16 mouse cellular contexts compared by ENCODE assay signal in genomic region chr10:96121249-96122010, GRCm38 (mm10). TPM values are rescaled to one million over a fixed set of nuclear protein-coding genes. Genes with fewer than 3 reads are reported as not detected.
A peak's percentile ranks its signal among the peaks of the same experiment; 100 is the strongest.
DNase-seq lines count a peak whose midpoint lies in the region; ATAC-seq and TF ChIP-seq lines count a peak whose summit lies in the region.
"Had no signal": no experiment of that assay in that cellular context is flagged by ENCODE, and none has a peak within 500 bp of the region (broad histone marks: within the 10 kb centered on the region; RNA-seq: fewer than 3 reads in every experiment).

No protein-coding gene starts in this region.

- TF ChIP-seq CTCF in cortical plate, adult 2 months (IDR thresholded peaks at IDR 0.05; ENCODE audit: extremely low read depth, insufficient read depth, low read length) = no peak
- no peak for TF ChIP-seq CTCF in stomach, postnatal 0 days (IDR thresholded peaks at IDR 0.05; ENCODE audit: low read depth)

- 55% methylated on average over 4 of the region's 4 CpGs for WGBS in heart, embryonic 13.5 days
- WGBS in heart, embryonic 11.5 days (ENCODE audit: insufficient replicate concordance) = 59% methylated on average over 4 of the region's 4 CpGs
- 41% methylated on average over 4 of the region's 4 CpGs for WGBS in stomach, postnatal 0 days
- WGBS in liver, embryonic 11.5 days = 71% methylated on average over 4 of the region's 4 CpGs

- no peaks in the 10 kb centered on the region for H3K4me1 ChIP-seq in heart, embryonic 13.5 days
- H3K4me1 ChIP-seq in heart, embryonic 11.5 days (ENCODE audit: control insufficient read depth, insufficient read depth, low read length) = no peaks in the 10 kb centered on the region
- peaks cover 2% of the 10 kb centered on the region; the same call in 1 of the 2 replicates for H3K4me1 ChIP-seq in cortical plate, adult 2 months (ENCODE audit: control insufficient read depth, insufficient read depth, low read length)
- no peaks in the 10 kb centered on the region for H3K4me1 ChIP-seq in stomach, postnatal 0 days (replicated peaks; ENCODE audit: control insufficient read depth, insufficient read depth)
- H3K4me1 ChIP-seq in liver, embryonic 11.5 days (replicated peaks; ENCODE audit: control insufficient read depth, insufficient read depth, low read length) = no peaks in the 10 kb centered on the region; the same call in 1 of the 2 replicates
- H3K4me1 ChIP-seq: embryonic facial prominence, embryonic 15.5 days; neural tube, embryonic 12.5 days had no signal

- H3K9ac ChIP-seq in heart, embryonic 13.5 days = no peak overlapping the region
- H3K9ac ChIP-seq in heart, embryonic 11.5 days (ENCODE audit: low read depth, low read length) = no peak overlapping the region
- no peak overlapping the region for H3K9ac ChIP-seq in stomach, postnatal 0 days (ENCODE audit: low read length)
- H3K9ac ChIP-seq in liver, embryonic 11.5 days (ENCODE audit: low read depth, low read length) = no peak overlapping the region
- H3K9ac ChIP-seq: embryonic facial prominence, embryonic 15.5 days; liver, embryonic 14.5 days; neural tube, embryonic 12.5 days had no signal

- no peak overlapping the region for H3K4me2 ChIP-seq in heart, embryonic 13.5 days
- H3K4me2 ChIP-seq in heart, embryonic 11.5 days = no peak overlapping the region
- no peak overlapping the region for H3K4me2 ChIP-seq in stomach, postnatal 0 days (replicated peaks; ENCODE audit: low read depth)
- no peak overlapping the region for H3K4me2 ChIP-seq in liver, embryonic 11.5 days
- H3K4me2 ChIP-seq: embryonic facial prominence, embryonic 15.5 days; neural tube, embryonic 12.5 days had no signal

- ATAC-seq in heart, embryonic 13.5 days (ENCODE audit: extremely low read depth, insufficient number of reproducible peaks, low FRiP score, low TSS enrichment) = no peak
- no peak for ATAC-seq in heart, embryonic 11.5 days (replicated peaks; ENCODE audit: insufficient number of reproducible peaks, low FRiP score, low TSS enrichment)
- peak; percentile 64; the same call in 1 of the 2 replicates for ATAC-seq in stomach, postnatal 0 days (ENCODE audit: low FRiP score, low TSS enrichment)
- no peak for ATAC-seq in liver, embryonic 11.5 days (replicated peaks; ENCODE audit: low FRiP score)
- ATAC-seq: intestine, embryonic 16.5 days had no signal

- no peaks in the 10 kb centered on the region for H3K27me3 ChIP-seq in heart, embryonic 13.5 days (replicated peaks)
- no peaks in the 10 kb centered on the region for H3K27me3 ChIP-seq in heart, embryonic 11.5 days (ENCODE audit: control insufficient read depth, insufficient read depth, low read length)
- H3K27me3 ChIP-seq in stomach, postnatal 0 days (ENCODE audit: control insufficient read depth, insufficient read depth, low read length) = no peaks in the 10 kb centered on the region
- no peaks in the 10 kb centered on the region for H3K27me3 ChIP-seq in liver, embryonic 11.5 days (replicated peaks; ENCODE audit: control insufficient read depth, insufficient read depth, low read length)
- H3K27me3 ChIP-seq: embryonic facial prominence, embryonic 15.5 days; neural tube, embryonic 12.5 days had no signal

- TF ChIP-seq EP300 in stomach, postnatal 0 days (optimal IDR thresholded peaks at IDR 0.05) = no peak

- no peaks in the 10 kb centered on the region for H3K9me3 ChIP-seq in heart, embryonic 13.5 days
- no peaks in the 10 kb centered on the region for H3K9me3 ChIP-seq in heart, embryonic 11.5 days (replicated peaks; ENCODE audit: control insufficient read depth, low read length)
- no peaks in the 10 kb centered on the region for H3K9me3 ChIP-seq in stomach, postnatal 0 days (ENCODE audit: control insufficient read depth, low read length)
- no peaks in the 10 kb centered on the region for H3K9me3 ChIP-seq in liver, embryonic 11.5 days (ENCODE audit: control insufficient read depth, low read length)
- H3K9me3 ChIP-seq: embryonic facial prominence, embryonic 15.5 days; neural tube, embryonic 12.5 days had no signal

- TF ChIP-seq POLR2A in cortical plate, adult 2 months (IDR thresholded peaks at IDR 0.05; ENCODE audit: extremely low read depth, insufficient read depth, low read length) = no peak

- peak overlapping the region; percentile 25; the same call in 1 of the 2 replicates for H3K27ac ChIP-seq in heart, embryonic 13.5 days (replicated peaks)
- H3K27ac ChIP-seq in heart, embryonic 11.5 days (ENCODE audit: low read depth, low read length) = no peak overlapping the region
- 0 out of 2 replicates have a peak overlapping the region, but pooled peaks have one; percentile 47 for H3K27ac ChIP-seq in cortical plate, adult 2 months (ENCODE audit: insufficient read depth, low read length)
- H3K27ac ChIP-seq in stomach, postnatal 0 days (replicated peaks) = 0 out of 2 replicates have a peak overlapping the region, but pooled peaks have one; percentile 1
- no peak overlapping the region for H3K27ac ChIP-seq in liver, embryonic 11.5 days (ENCODE audit: low read depth, low read length)
- H3K27ac ChIP-seq: embryonic facial prominence, embryonic 15.5 days; liver, embryonic 14.5 days; neural tube, embryonic 12.5 days had no signal

- DNase-seq in right cerebral cortex, adult 18-20 months = peak; percentile 17
- DNase-seq in right cerebral cortex, postnatal 4 days = no peak
- no peak for DNase-seq in stomach, postnatal 0 days (ENCODE audit: low spot score)
- no peak for DNase-seq in natural killer cell, adult 2 months (ENCODE audit: low spot score in 2 of 2)
- DNase-seq in liver, embryonic 11.5 days (ENCODE audit: low spot score) = no peak
- DNase-seq: gastrocnemius, postnatal 10 days; kidney, postnatal 4 days had no signal

- H3K4me3 ChIP-seq in heart, embryonic 13.5 days = no peak overlapping the region
- H3K4me3 ChIP-seq in heart, embryonic 11.5 days (ENCODE audit: low read depth, low read length) = no peak overlapping the region
- no peak overlapping the region for H3K4me3 ChIP-seq in cortical plate, adult 2 months (ENCODE audit: insufficient read depth, low read length)
- no peak overlapping the region for H3K4me3 ChIP-seq in stomach, postnatal 0 days (ENCODE audit: low read depth, low read length)
- no peak overlapping the region for H3K4me3 ChIP-seq in liver, embryonic 11.5 days (ENCODE audit: low read depth, low read length)
- H3K4me3 ChIP-seq: embryonic facial prominence, embryonic 15.5 days; neural tube, embryonic 12.5 days had no signal

- H3K36me3 ChIP-seq in heart, embryonic 13.5 days = no peaks in the 10 kb centered on the region
- no peaks in the 10 kb centered on the region for H3K36me3 ChIP-seq in heart, embryonic 11.5 days (ENCODE audit: control insufficient read depth, insufficient read depth, low read length)
- H3K36me3 ChIP-seq in stomach, postnatal 0 days (ENCODE audit: control insufficient read depth, insufficient read depth, low read length) = no peaks in the 10 kb centered on the region
- H3K36me3 ChIP-seq in liver, embryonic 11.5 days (ENCODE audit: control insufficient read depth, insufficient read depth, low read length) = no peaks in the 10 kb centered on the region
- H3K36me3 ChIP-seq: embryonic facial prominence, embryonic 15.5 days; neural tube, embryonic 12.5 days had no signal

RNA-seq across cellular contexts. Expression of gene Gm5426, which starts 15.0 kb away (rescaled TPM):
- polyA plus RNA-seq in heart, embryonic 13.5 days (2015; fragmentation: Nextera tagmentation; extraction: Ambion mirVana) = not detected in 2 replicates
- not detected in 2 replicates for polyA plus RNA-seq in heart, embryonic 11.5 days (2014; fragmentation: Nextera tagmentation; extraction: Ambion mirVana)
- polyA plus RNA-seq in cortical plate, adult 2 months (2012; rRNA removed) = not detected in 2 replicates
- not detected in 2 replicates for polyA plus RNA-seq in stomach, postnatal 0 days (2015; fragmentation: Nextera tagmentation; extraction: Ambion mirVana)
- not detected in 2 replicates for polyA plus RNA-seq in liver, embryonic 11.5 days (2014; fragmentation: Nextera tagmentation; extraction: Ambion mirVana)
- polyA plus RNA-seq: embryonic facial prominence, embryonic 15.5 days; heart, postnatal 0 days; intestine, embryonic 16.5 days; liver, embryonic 14.5 days; neural tube, embryonic 12.5 days; stomach, embryonic 14.5 days had no signal

Comparison
In these comparisons a context has a peak if more than half of its experiments do, and no peak if none do; other contexts are left out.
1. H3K27ac ChIP-seq: peak in heart, embryonic 13.5 days (single experiment), cortical plate, adult 2 months (single experiment) and stomach, postnatal 0 days (single experiment); none in heart, embryonic 11.5 days (single experiment) and liver, embryonic 11.5 days (single experiment).